Mouse (Mus musculus): ENCODE measurements at regions not wholly inside any gene's neighbourhood (a gene's known extent, or its start where the extent isn't known, plus 50 kb on each side); places are given as distances from the start of the nearest gene placed in this dataset.

- TF ChIP-seq CTCF (IDR thresholded peaks at IDR 0.05; ENCODE audit: low read depth) (no peak), EP300 (IDR thresholded peaks at IDR 0.05; ENCODE audit: low read depth) (no peak)
These were observed 103.2 kb upstream of the Fn1 start for GRCm38 (mm10) chr1:71756159-71756558.
